Mouse (Mus musculus) natural killer cell, adult 2 months (primary cell): ENCODE results near the gene Mettl7a1.
A peak's percentile ranks its signal among the peaks of the same experiment; 100 is the strongest.
"Not testable (repeated sequence)": the region's sequence is repeated elsewhere in the genome, so short reads cannot be mapped to it uniquely, and the experiment has no call there.

Experiments used
- DNase-seq, 2 experiments: peaks; one replicate each; pipeline ENCODE4 v3.0.0; 2022; ENCODE audit warnings: low spot score in 2 of 2

Gene Mettl7a1

GRCm38 (mm10) chr15:100341314-100341980 lies 37.5 kb downstream of the Mettl7a1 start:
- not testable (repeated sequence) for DNase-seq

GRCm38 (mm10) chr15:100345484-100345883 lies 41.5 kb downstream of the Mettl7a1 start:
- DNase-seq, result no peak

- DNase-seq, result no peak
Observed at GRCm38 (mm10) chr15:100346761-100347160, 42.8 kb downstream of the Mettl7a1 start.

GRCm38 (mm10) chr15:100349496-100349895 lies 45.6 kb downstream of the Mettl7a1 start:
- no peak for DNase-seq

- DNase-seq, result no peak
Observed at GRCm38 (mm10) chr15:100351501-100352060, 47.6 kb downstream of the Mettl7a1 start.

GRCm38 (mm10) chr15:100352711-100353250 lies 48.8 kb downstream of the Mettl7a1 start, which contains the start of the genes Methig1 and Mettl7a2:
Gene Methig1, plus strand, starts transcription at chr15:100353149.
Gene Mettl7a2, plus strand, starts transcription at chr15:100353200.
- DNase-seq, result no peak

- DNase-seq, result not testable (repeated sequence)
Observed at GRCm38 (mm10) chr15:100353399-100353798, 49.5 kb downstream of the Mettl7a1 start.

- no peak for DNase-seq
Observed at GRCm38 (mm10) chr15:100355876-100356275, 51.9 kb downstream of the Mettl7a1 start.

GRCm38 (mm10) chr15:100364242-100364641 lies 60.3 kb downstream of the Mettl7a1 start, which contains the start of gene Higd1c:
Gene Higd1c, plus strand, starts transcription at chr15:100364542.
- DNase-seq, result no peak

GRCm38 (mm10) chr15:100365967-100366366 lies 62.0 kb downstream of the Mettl7a1 start:
- DNase-seq, result not testable (repeated sequence)

- DNase-seq, result no peak
Observed at GRCm38 (mm10) chr15:100367119-100367518, 63.2 kb downstream of the Mettl7a1 start.

GRCm38 (mm10) chr15:100375066-100375465 lies 71.1 kb downstream of the Mettl7a1 start:
- peak; percentile 3 to 34 for DNase-seq

GRCm38 (mm10) chr15:100377847-100378505 lies 74.0 kb downstream of the Mettl7a1 start:
- DNase-seq, result not testable (repeated sequence)
